ENCODE assay signal across 1 mouse cellular context in the genomic region with DNA sequence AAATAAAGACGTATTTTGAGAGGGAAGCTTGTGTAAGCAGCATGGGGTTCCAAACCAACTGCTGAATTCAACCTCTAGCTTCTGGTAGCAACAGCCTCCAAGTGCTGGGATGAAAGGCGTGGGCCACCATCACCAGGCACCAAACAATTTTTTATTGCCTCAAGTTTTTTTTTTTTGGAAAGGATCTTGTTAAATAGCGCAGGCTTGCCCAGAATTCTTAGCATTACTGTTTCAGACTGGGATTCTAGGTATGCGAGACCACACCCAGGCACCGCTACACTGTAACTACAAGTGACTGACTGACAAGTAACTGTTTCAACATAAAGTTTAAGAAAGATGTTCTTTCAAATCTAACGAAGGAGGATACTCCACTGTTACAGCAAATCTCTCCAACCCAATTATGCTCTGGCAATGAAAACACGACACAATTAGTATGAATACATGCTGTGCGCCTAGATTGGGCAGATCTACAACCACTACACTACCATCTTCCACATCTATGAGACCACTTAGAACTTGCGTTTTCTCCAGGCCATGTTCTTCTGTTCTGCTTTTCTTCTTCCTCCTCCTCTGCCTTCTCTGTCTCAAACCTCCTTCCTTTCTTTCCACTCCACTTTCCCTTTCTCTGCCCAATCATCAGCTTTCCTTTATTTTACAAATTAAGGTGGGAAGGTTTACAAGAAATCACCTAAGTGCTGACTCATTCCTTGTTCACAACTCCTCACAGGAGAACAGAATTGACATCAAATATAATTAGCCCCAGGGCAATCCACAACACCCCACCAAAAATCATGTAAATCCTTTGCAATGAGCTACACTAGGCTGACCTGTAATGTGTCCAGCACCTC.
TF ChIP-seq lines count a peak whose summit lies in the region.

No protein-coding gene starts in this region.

TF ChIP-seq in CH12.LX, 34 proteins besides CTCF, POLR2A, EP300 and RAD21 (continued from another document):
- no peak for TF ChIP-seq MEF2A (IDR thresholded peaks at IDR 0.05; ENCODE audit: borderline replicate concordance, low read depth, low read length)
- TF ChIP-seq JUND (conservative IDR thresholded peaks at IDR 0.05; ENCODE audit: low read depth, low read length): no peak
- no peak for TF ChIP-seq NELFE (IDR thresholded peaks at IDR 0.05; ENCODE audit: low read depth, low read length)
- no peak for TF ChIP-seq ETS1 (conservative IDR thresholded peaks at IDR 0.05; ENCODE audit: low read depth, low read length)
- no peak for TF ChIP-seq ELF1 (IDR thresholded peaks at IDR 0.05; ENCODE audit: low read depth, low read length)
- no peak for TF ChIP-seq USF1 (IDR thresholded peaks at IDR 0.05; ENCODE audit: low read depth, low read length)
- no peak for TF ChIP-seq JUN (IDR thresholded peaks at IDR 0.05; ENCODE audit: insufficient read depth, low read depth, low read length)
